Mouse (Mus musculus): Measurements from ENCODE around the gene Ncam1.

DNA sequence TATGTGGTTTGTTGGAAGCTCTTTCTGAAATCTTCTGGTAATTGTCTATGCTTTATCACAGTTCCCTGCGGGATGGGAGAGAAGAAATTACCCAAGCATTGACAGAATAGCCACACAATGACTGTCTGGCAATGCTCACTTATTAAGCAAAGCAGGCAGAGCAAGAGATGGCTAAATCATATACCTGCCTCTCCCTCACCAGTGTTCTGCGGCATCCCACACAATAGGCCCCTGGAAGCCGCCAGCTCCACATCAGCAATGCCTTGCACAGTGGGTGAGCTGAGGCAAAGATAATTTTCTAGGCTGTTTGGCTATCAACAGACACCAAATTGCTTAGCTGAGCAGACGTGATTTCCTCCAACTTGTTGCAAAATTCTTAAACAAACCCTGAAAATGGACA lies 208.5 kb downstream of the Ncam1 start:
- no peak for TF ChIP-seq CTCF (IDR thresholded peaks at IDR 0.05; ENCODE audit: low read depth, low read length)
- no peak for TF ChIP-seq POLR2A (IDR thresholded peaks at IDR 0.05; ENCODE audit: insufficient read depth, low read length)
